Mouse (Mus musculus) megakaryocyte progenitor cell, adult 5-6 weeks (primary cell): ENCODE measurements around the gene Snrpd2. TPM values are rescaled to one million over a fixed set of nuclear protein-coding genes. Genes with fewer than 3 reads are reported as not detected.

Experiments
- ATAC-seq: replicated peaks from 2 replicates; pipeline ENCODE4 v1.8.0; 2016; ENCODE audit warnings: mild to moderate bottlenecking, moderate TSS enrichment, inconsistent platforms; ENCODE audit not compliant: poor library complexity
- total RNA-seq, 2 experiments: library from RNA; stranded (forward) in 1 of 2; stranded (reverse) in 1 of 2; fragments of 157-497, 149-512 nt in 1 of 2; fragments of 200-1000 nt in 1 of 2; gene quantifications; 2 replicates each; pipeline versions ENCODE4 v1.2.3 to v1.2.4; 2015 to 2017

The Snrpd2 gene
- 106 and 117 TPM in 2 replicates for total RNA-seq (2015)
- total RNA-seq (2017) = 78.6 and 83.9 TPM in 2 replicates

DNA sequence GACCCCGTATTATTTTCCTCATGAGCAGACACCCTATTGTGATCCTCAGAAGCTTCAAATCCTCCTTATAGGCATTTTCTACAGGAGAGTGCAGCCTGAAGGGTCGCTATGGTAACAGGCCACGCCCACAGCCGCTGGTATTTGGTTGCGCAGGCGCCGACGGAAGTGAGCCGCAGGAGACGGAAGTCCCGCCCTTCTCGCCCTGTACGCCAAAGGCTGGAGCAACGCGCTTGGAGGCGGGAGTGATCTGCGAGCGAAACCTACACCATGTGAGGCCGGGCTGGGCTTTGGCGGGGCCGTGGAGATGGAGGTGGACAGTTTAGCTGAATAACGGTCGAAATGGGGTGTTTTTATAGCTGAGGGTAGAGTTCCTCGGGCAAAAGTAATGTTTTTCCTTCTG is at the start of gene Snrpd2:
Snrpd2 (plus strand) TSS at position 97 of the 400 bp plus-strand sequence.
- ATAC-seq = peak; percentile 78

DNA sequence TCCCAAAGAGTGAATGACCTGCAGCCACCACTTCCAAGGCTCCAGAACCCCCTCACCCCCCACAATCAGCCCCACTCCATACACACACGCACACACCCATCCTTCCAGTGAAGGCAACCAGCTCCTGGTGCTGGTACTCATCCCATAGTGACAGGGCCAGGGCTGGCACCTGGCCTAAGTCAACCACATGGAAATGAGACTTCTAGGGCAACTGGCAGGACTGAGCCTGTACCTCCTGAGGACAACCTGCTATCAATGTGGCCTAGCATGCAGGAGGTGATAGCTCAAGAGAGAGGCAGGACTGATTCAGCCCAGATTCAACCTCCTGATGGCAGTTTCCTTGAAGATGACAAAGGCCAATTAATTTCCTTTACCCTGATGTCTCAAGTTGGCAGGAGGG is 49.2 kb upstream of the Snrpd2 start:
- no peak for ATAC-seq

DNA sequence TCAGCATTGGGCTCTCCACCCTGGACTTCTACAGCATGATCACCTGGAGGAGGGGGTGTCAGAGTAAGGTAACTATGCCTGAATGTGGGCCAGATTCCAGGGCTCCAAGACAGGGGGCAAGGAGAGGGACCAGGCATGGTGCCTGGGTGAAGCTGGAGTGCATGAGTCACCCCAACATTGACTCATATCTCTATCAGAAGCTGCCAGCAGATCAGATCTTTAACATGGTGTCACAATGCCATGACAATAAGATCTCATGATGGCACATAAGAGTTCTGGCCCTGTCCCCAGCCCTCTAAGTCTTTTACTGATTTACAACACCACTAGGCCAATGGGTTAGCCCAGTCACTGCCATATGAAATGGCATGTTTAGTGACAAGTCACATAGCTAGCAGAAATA is 45.8 kb upstream of the Snrpd2 start:
- ATAC-seq = no peak

DNA sequence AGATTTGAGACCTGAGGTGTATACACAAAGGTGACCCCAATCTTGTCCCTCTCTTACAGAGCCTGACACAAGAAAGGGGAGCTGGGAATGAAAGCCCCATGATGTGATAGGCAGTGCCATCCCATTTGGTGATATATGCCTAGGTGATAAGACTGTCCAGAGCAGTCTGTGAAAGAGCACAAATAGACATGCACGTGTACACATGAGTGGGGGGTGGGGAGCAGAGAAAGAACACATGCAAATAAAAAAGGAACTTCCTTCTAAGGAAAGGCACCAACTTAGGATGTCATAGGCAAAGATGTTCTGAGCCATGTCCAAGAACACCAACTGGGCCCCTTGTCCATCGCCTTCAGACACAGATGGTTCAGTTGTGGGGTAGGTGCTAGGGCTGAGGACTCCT is 45.0 kb upstream of the Snrpd2 start:
- no peak for ATAC-seq

DNA sequence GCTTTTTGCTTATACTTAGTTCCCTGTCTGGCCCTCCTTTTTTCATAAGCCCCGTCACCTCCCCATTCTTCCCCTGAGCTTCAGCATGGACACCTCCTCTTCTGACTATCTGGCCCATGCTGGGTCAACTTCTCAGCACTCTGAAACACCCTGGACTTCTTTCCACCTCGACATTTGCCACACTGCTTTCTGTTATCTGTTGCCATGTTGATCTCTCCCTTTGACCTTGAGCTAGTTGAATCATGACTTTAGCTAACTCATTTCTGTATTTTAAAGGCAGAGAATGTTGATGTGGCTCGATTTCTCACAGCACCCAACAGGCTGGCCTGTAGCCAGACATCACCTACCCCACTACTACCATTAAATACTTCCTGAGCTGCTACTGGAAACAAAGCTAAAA is 42.1 kb upstream of the Snrpd2 start:
- no peak for ATAC-seq

DNA sequence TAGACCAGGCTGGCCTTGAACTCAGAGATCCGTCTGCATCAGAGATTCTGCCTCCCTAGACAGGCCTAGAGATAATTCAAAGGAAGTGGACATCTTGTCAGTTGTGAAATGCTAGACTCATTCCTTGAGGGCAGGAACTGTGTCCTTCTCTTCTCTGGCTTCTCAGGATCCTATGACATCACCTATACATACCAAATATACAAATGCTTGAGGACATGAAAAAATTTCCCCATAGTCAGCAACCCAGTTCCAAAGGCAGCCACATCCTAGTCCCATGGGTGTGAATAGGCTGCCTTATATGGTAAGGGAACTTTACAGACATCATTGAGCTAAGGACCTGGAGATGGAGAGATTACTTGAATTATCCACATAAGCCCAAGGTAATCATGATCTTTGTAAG is 40.0 kb upstream of the Snrpd2 start:
- ATAC-seq = no peak

DNA sequence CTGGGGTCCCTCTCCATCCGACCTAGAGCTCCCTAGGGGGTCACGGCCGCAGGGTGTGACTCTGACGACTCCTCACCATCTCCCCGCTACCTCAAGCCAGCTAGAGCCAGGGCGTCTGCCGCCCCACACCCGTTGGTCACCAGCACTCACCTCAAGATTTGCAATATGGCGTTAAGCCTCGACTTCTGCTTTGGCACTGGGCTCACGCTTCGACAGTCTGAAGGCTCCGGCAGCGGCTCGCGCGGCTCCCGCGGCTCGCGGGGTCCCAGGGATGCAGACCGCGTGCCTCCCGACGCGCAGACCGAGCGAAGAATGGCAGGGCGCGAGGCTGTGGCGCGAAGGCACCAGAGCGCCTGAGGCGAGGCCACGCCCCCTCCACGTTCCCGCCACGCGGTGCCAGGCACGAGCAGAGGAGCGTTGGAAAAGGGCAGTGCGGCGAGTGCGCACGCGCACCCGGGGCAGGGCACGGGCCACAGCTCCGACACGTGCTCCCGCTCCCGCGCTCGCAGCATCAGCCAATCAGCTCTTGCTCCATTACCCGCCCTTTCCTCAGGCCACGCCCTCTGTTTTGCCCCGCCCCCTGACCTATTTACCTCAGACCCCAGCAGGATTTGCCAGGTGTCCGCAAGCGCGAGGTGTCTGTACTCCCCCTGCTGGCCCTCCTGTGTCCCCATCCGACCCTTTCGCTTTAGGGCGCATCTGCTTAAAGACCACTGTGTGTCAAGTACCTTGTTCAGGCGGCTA is 31.3 kb upstream of the Snrpd2 start, which contains the start of gene Gm4969:
Gm4969 (minus strand) TSS at position 341 of the 744 bp plus-strand sequence.
- ATAC-seq = peak; percentile 23

DNA sequence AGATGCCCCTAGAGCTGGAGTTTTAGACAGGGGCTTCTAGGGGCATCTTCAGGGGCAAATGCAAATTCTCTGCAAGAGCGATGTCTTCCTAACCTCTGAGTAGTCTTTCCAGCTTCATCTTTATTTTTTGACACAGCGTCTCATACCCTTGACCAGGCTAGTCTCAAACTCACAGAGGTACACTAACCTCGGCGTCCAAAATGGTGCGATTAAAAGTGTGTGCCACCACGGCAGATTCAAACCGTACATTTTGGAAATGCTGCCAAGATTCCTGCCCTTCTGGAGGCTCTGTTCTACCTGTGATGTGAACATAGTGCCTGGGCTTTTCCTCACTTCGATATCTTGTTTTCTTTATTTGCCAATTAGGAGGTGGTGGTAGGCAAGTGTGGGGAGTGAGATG is 30.4 kb upstream of the Snrpd2 start:
- ATAC-seq = no peak

DNA sequence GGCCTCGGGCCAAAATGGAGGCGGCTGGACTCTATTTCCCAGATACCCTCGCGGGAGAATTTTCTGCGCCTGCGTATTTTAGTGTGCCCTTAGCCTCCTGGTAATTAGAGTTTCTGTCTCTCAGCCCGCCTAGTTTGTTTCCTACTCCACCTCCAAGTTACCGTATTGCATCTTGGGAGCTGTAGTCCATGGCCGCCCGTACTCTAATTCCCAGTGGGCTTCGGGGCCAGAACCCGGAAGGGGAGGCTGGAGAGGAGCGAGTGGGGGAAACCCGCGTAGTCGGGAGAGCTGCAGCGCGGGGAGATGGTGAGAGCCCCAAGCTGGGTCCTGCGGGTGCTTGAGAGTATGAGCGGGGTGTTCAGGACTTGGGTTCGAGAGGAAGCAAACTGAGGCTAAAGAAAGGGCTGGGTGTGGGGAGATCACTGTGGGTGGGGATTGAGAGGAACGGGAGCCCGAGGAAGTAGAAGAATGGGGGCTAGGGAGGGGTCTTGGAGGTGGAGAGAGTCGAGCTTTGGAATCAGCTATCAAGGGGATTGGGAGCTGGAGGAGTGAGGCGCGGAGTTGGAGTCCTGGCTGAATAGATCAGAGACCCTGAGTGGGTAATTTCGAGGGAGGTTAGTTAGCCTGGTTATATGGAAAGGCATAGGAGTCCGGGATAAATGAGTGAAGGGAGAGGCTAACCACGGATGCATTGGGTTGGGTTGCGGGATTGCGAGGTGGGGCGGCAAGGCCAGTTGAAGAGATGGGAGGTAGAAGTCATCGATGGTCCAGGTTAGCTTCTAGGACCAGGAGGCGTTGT is 29.7 kb upstream of the Snrpd2 start, which contains the start of gene Fbxo46:
Fbxo46 (plus strand) TSS at position 229 of the 799 bp plus-strand sequence.
- ATAC-seq = peak; percentile 99

DNA sequence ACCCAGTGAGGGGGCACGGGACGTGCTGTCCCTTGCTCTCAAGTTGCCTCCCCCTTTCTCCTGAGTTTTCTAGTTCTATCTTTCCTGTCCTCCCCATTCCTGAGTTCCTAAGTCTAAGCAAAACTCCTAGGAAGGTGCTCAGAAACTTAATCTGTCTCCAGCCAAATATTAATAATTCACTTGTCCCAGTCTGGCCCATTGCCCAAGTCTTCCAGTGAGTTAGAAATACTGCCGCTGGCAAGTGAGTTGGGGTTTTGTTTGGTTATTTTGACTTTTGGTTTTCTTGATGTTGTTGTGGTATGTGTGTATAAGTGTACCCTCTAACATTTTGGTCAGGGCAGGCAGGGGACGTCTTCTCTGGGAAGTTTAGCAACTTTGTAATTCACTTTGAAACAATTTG is 27.8 kb upstream of the Snrpd2 start:
- no peak for ATAC-seq

DNA sequence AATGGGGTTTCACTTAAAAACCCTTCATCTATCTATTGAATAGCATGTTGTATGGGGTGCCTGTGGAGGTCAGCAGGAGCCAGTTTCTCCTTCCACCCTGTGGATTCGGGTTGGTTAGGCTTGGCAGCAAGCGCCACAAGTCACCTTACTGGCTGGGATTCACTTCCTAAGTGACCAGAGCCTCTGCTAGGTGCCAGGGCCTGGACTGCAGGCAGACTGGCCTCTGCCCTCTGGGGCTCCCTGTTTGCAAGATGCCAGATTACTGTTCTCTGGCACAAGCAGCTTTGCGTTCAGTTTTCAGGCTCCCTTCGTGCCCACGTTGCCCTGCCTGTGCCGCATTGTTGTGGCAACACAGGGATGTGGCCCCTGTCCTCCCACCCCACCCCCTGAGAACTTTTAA is 24.8 kb upstream of the Snrpd2 start:
- ATAC-seq = no peak

DNA sequence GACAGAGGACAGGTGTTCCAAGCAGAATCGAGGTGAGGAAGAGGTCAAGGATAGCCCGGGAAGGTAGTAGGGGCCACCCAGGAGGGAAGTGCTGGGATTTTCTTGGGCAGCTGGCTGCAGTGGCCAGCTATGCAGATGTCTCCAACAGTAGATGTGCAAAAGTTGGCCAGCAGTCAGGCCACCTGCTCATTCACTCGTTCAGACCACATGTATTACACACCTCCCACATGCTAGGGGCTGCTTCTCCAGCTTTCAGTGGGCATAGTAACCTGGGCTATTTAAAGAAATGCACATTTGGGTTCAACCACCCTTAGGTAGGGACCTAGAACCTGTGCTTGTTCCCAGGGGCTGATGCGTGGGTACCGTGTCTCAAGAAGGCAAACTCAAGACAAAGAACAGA is 21.8 kb upstream of the Snrpd2 start:
- no peak for ATAC-seq

DNA sequence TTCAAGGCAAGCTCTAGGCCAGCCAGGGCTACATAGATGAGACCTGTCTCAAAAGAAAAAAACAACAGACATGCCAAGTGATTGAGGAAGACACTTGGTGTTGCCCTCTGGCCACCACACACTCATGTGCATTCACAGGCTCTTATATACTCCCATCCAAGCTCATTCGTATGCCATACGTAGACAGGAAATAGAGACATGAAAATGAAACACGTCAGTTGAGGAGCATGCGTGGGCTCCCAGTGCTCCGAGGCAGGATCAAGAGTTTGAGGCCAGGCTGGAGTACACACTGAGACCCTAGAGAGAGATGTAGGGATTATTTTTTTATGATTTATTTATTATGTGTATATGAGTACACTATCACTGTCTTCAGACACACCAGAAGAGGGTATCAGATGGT is 20.1 kb upstream of the Snrpd2 start:
- no peak for ATAC-seq

DNA sequence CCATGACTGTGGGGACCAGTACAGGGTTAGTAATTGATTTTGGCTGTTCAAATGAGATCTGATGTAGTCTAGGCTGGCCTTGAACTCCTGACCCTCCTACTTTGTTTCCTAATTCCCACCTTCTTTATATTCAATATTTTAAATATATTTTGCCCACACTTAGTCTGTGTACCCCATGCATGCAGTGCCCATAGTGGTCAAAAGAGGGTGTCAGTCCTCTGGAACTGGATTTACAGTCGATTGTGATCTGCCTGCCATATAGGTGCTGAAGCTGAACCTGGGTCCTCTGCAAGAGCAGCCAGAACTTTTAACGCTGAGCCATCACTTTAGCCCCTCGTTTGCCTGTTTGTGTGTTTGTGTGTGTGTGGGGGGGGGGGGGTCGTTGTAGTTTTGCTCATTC is 18.9 kb upstream of the Snrpd2 start:
- ATAC-seq = 0 out of 2 replicates have a peak, but pooled peaks have one; percentile 32

DNA sequence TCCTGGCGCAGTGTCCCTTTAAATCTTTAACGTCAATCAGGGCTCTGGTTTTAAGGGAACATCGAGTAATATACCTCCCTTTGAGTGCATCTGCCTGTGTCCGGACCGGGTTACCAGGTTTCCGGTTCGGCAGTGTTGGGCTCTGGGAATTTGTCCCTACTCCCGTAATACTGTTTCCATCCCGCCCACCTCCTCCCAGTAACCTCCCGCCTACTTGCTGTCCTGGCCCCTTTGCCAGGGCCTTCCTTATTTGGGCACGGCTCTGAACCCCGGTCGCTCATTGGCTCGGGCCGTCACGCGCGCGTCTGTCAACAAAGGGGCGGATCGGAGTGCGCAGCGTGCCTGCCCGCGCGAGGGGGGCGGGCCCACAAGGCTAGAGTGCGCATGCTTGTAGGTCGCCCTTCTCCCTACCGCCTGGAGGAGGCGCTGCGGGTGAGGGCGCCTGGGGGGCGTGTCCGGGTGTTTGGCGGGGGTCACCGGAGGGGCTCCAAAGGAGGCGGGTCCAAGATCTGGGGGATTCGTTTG is 18.1 kb upstream of the Snrpd2 start:
- peak; percentile 99 for ATAC-seq

DNA sequence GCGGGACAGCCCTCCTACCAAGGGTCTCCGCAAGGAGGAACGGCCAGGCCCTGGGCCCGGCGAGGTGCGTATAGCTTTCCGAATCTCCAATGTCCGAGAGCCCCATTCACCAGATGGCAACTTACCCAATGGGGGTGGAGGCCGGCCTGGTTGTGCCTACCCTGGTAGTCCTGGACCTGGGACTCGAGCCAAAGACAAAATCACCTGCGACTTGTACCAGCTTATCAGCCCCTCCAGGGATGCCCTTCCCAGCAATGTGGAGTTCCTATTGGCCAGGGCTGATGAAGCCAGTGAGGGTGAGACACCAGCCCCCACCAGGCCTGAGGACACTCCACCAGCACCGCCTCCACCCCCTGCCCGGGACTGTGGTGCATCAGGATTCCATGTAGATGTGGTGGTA is 13.4 kb upstream of the Snrpd2 start:
- ATAC-seq = no peak

DNA sequence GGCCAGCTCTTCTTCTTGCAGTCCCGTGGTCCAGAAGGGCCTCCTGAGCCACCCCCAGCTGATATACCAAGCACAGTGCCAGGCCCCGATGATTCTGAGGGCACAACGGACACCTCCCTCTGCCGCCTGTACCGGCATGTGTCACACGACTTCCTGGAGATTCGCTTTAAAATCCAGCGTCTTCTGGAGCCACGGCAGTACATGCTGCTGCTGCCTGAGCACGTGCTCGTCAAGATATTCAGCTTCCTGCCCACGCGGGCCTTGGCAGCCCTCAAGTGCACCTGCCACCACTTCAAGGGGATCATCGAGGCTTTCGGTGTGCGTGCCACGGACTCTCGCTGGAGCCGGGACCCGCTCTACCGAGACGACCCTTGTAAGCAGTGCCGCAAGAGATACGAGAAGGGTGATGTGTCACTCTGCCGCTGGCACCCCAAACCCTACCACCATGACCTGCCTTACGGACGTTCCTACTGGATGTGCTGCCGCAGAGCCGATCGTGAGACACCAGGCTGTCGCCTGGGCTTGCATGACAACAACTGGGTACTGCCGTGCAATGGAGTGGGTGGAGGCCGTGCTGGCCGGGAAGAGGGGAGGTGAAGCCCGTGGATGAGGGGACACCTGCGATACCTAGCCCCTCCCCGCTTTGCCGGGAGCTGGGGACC is 12.7 kb upstream of the Snrpd2 start:
- ATAC-seq = no peak

DNA sequence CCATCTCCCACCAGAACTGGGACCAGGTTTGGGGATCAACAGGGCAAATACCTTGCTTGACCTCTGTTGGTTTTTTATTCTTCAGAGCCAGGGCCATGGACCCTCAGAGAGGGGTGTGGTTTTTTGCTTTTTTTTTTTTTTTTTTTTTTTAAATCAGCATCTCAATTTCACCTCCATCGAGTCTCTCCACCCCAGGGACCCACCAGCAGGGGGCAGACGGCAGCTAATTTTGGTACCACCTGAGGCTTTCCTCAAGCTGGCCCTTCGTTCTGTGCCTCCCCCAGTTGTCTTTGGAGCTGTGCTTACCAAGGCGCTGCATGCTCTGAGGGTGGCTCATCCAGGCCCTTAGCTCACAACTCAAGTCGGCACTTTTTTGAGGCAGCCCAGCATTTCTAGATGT is 12.1 kb upstream of the Snrpd2 start:
- ATAC-seq = peak; percentile 78

DNA sequence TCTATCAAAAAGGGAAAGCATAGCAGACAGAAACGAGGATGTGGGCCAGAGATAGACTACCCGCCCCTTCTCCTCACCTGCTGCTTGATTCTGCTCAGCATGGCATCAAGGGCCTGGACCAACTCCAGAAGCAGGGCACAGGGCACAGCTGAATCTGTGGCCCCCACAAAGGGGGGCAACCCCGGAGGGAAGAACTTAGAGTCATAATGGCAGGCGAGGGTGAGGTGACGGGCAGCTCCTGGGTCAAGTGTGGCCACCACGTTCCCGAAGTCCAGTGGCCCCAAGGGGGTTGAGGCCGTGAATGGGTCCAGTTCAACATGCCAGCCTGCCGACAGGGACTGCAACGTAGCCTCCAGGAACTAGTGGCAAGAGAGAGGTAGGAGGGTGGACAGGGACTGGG is 2.7 kb upstream of the Snrpd2 start:
- no peak for ATAC-seq

DNA sequence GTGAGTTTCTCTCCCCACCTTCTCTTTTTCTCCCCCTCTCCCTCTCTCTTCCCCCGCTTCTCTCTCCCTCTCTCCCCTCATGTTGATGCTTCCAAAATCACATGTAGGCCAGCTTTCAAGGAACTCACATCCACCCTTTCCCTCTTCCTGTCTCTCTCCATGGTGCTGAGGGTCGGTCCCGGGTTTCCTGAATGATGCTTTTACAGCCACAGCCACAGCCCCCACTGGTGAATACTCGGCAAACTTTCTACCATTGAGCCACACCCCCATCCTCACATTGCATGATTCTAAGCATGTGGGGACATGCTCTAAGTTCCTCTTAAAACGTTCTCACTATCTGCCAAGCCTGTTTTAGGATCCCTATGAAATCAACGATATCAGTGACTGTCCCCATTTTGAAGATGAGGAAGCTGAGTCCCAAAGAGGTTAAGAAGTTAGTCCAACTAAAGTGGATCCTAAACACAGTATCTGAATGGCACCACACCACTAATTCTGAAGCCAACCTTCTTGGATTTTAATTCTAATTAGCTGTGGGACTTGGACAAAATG is 2.0 kb upstream of the Snrpd2 start:
- no peak for ATAC-seq
